Mouse (Mus musculus) neural tube, embryonic 12.5 days (tissue): ENCODE measurements around the gene Ank. TPM values are rescaled to one million over a fixed set of nuclear protein-coding genes. Genes with fewer than 3 reads are reported as not detected.
"Not testable (repeated sequence)": the region's sequence is repeated elsewhere in the genome, so short reads cannot be mapped to it uniquely, and the experiment has no call there.

Experiments used
- ATAC-seq: fragments of 200-750 bp; cut with Nextera tagmentation; 2 replicates; pipeline ENCODE4 v1.8.0; 2017; ENCODE audit warnings: low read depth, mild to moderate bottlenecking, moderate TSS enrichment, moderate library complexity; ENCODE audit not compliant: low FRiP score
- H3K27ac ChIP-seq: fragments of 300-500 bp; sonication (generic); 2 replicates; pipeline ENCODE4 v1.5.1; 2016
- H3K27me3 ChIP-seq: fragments of 300-500 bp; sonication (generic); replicated peaks from 2 replicates; pipeline ENCODE4 v1.6.1; 2016; ENCODE audit warnings: mild to moderate bottlenecking
- H3K36me3 ChIP-seq: fragments of 300-500 bp; sonication (generic); 2 replicates; pipeline ENCODE4 v1.6.1; 2016; ENCODE audit warnings: mild to moderate bottlenecking
- H3K4me1 ChIP-seq: fragments of 300-500 bp; sonication (generic); 2 replicates; pipeline ENCODE4 v1.6.1; 2016
- H3K4me2 ChIP-seq: fragments of 300-500 bp; sonication (generic); replicated peaks from 2 replicates; pipeline ENCODE4 v1.6.1; 2016; ENCODE audit warnings: mild to moderate bottlenecking
- H3K4me3 ChIP-seq: fragments of 300-500 bp; sonication (generic); 2 replicates; pipeline ENCODE4 v1.5.1; 2016
- H3K9ac ChIP-seq: fragments of 300-500 bp; sonication (generic); 2 replicates; pipeline ENCODE4 v1.6.1; 2016; ENCODE audit warnings: mild to moderate bottlenecking
- H3K9me3 ChIP-seq: fragments of 300-500 bp; sonication (generic); 2 replicates; pipeline ENCODE4 v1.6.1; 2016; ENCODE audit warnings: mild to moderate bottlenecking
- WGBS: fragments of 180-500 bp; shearing (Covaris S2); methylation state at CpG from one replicate; pipeline ENCODE4 v1.1.7; 2016; 5-methylcytosine and 5-hydroxymethylcytosine counted together
- polyA plus RNA-seq: library from polyadenylated mRNA; unstranded; fragments of >200 nt; fragmentation: Nextera tagmentation; extraction: Ambion mirVana; gene quantifications from 2 replicates; pipeline ENCODE4 v1.2.1, GENCODE M21; 2016

The Ank gene
- polyA plus RNA-seq, 1 experiment from 2014 or later: 12.3 TPM

DNA sequence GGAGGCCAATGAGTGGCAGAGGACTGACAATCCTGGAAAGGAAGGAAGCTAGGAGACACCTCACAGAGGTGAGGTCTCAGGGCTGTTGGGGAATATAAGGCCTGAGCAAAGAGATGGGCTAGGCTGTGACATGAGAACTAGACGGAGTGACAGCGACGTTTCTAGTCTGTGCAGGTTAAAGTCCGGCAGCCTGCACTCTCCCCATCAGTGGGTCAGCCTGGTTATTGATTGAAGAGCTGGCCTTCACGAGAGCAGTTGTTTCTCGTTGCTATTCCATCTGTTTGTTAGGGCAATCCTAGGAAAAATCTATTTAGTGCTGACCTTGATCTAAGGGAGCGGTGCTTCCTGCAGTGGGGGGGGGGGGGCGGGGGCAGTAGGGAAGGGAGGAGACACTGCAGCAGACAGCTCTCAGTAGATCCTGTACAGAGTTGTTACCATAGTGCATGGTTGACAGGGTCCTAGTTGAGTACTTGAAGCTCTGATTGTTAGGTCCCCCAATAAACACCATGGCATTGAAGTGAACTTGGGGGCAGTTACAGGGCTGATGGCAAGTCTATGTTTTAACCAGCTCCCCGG lies 21.6 kb upstream of the Ank start:
- Histone ChIP-seq H3K4me1 (no peaks in the 10 kb centered on the region), H3K9ac (no peak overlapping the region), H3K9me3 (no peaks in the 10 kb centered on the region), H3K4me2 (no peak overlapping the region), H3K27ac (no peak overlapping the region), H3K4me3 (no peak overlapping the region), H3K36me3 (no peaks in the 10 kb centered on the region), H3K27me3 (no peaks in the 10 kb centered on the region)
- WGBS: 82% methylated on average over 9 of the region's 9 CpGs
- no peak for ATAC-seq

DNA sequence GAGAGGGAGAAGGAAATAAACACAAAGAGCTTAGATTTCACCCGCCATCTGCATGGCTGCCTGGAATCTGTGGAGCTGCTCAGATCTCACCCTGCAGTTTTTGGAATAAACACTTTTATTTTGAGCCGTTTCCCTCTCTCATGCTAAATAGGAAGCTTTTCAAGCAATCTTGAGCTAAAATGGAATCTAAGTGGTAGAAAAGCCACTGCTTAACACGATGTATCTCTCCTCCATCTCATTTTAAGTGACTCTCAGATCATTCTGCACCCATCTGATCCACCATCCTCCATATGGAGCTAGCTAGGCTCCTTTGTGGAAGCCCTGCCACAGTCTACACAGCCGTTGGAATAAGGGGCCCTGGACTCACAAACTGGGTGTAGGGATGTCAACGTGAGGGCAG lies 15.8 kb upstream of the Ank start:
- Histone ChIP-seq H3K27me3 (no peaks in the 10 kb centered on the region), H3K36me3 (no peaks in the 10 kb centered on the region), H3K4me1 (no peaks in the 10 kb centered on the region), H3K27ac (no peak overlapping the region), H3K4me2 (no peak overlapping the region), H3K4me3 (no peak overlapping the region), H3K9ac (no peak overlapping the region), H3K9me3 (no peaks in the 10 kb centered on the region)
- no peak for ATAC-seq
- 78% methylated on average over 5 of the region's 5 CpGs for WGBS

DNA sequence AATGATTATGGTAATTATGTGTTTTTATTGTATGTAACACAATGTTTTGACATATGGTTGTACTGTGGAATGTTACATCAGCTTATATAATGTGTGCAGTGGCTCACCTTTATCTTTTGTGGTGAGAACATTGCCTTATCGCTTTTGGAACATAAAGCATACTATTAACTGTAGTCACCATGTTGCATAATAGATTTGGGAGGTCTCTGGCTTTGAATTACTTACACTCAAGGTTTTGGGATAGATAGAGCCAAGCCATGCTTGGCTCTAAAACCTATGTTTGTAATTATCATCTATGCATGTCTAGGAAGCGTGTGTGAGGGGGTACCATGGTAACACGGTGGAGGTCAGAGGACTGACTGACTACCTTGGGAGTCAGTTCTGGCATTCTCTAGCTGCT lies 14.7 kb upstream of the Ank start:
- ATAC-seq: no peak
- Histone ChIP-seq H3K27me3 (no peaks in the 10 kb centered on the region), H3K9me3 (no peaks in the 10 kb centered on the region), H3K36me3 (no peaks in the 10 kb centered on the region), H3K9ac (no peak overlapping the region), H3K4me3 (no peak overlapping the region), H3K4me2 (no peak overlapping the region), H3K27ac (no peak overlapping the region), H3K4me1 (no peaks in the 10 kb centered on the region)
- WGBS: 86% methylated on average over 3 of the region's 3 CpGs

DNA sequence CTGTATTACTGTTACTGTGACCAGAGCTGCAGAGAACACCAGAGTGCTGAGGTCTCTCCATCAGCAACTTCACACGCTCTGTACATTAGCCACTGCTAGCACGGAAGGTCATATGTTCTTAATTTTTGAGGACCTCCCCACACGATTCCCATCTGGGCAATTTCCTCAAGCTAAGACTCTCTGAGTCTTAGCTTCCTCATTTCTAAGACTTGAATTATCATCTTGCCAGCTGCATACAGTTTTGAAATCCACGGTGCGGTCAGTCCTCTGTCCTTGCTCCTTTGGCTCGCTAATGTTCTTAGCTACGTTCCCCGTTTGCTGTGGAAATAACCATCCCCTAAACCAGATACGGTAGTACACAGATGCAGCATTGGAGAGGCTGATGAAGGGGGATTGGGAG lies 14.0 kb upstream of the Ank start:
- WGBS: 84% methylated on average over 9 of the region's 9 CpGs
- Histone ChIP-seq H3K9ac (no peak overlapping the region), H3K36me3 (no peaks in the 10 kb centered on the region), H3K4me2 (no peak overlapping the region), H3K27ac (no peak overlapping the region), H3K9me3 (no peaks in the 10 kb centered on the region), H3K27me3 (no peaks in the 10 kb centered on the region), H3K4me1 (no peaks in the 10 kb centered on the region), H3K4me3 (no peak overlapping the region)
- ATAC-seq: no peak

DNA sequence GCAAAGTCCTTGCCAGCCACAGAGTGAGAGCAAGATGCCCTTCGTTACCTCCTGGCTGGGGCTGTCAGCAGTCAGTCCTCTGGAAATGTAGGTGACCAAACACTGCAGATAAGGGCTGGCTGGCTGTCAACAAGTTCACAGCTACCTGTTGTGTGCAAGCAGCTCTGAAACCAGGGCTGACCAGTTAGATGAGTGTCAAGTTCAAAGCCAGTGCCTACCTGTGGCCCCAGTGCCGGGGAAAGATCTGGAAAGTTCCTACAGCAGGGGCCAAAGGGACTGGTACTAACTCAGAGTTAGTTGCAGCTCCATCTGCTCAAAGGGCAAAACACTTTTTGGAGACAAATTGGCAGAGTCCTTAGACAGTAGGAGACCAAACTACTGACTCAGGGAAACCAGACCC lies 9.5 kb upstream of the Ank start:
- Histone ChIP-seq H3K4me2 (no peak overlapping the region), H3K36me3 (no peaks in the 10 kb centered on the region), H3K4me1 (peaks cover 6% of the 10 kb centered on the region; the same call in 1 of the 2 replicates), H3K9ac (no peak overlapping the region), H3K9me3 (no peaks in the 10 kb centered on the region), H3K27me3 (no peaks in the 10 kb centered on the region), H3K4me3 (no peak overlapping the region), H3K27ac (no peak overlapping the region)
- WGBS: 90% methylated on average over 2 of the region's 2 CpGs
- ATAC-seq: no peak

DNA sequence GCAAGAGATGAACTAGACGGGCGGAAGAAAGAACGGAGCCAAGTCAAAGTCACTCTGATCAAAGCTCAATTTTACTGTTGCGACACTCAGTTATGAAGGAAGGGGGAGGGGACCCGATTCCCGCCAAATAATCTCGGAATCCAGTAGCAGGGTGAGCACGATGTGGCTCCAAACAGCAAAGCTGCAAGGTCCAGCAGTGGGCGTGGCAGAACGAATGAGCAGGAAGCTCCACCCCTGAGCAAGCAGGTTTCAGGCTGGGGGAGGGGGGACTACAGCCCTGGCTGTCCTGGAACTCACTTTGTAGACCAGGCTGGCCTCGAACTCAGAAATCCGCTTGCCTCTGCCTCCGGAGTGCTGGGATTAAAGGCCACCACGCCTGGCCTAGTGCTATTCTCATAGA lies 6.7 kb upstream of the Ank start:
- ATAC-seq, H3K4me1 ChIP-seq, H3K4me3 ChIP-seq, H3K27ac ChIP-seq, H3K27me3 ChIP-seq, H3K4me2 ChIP-seq, H3K36me3 ChIP-seq, H3K9ac ChIP-seq, H3K9me3 ChIP-seq: not testable (repeated sequence)
- WGBS: 55% methylated on average over 14 of the region's 14 CpGs

DNA sequence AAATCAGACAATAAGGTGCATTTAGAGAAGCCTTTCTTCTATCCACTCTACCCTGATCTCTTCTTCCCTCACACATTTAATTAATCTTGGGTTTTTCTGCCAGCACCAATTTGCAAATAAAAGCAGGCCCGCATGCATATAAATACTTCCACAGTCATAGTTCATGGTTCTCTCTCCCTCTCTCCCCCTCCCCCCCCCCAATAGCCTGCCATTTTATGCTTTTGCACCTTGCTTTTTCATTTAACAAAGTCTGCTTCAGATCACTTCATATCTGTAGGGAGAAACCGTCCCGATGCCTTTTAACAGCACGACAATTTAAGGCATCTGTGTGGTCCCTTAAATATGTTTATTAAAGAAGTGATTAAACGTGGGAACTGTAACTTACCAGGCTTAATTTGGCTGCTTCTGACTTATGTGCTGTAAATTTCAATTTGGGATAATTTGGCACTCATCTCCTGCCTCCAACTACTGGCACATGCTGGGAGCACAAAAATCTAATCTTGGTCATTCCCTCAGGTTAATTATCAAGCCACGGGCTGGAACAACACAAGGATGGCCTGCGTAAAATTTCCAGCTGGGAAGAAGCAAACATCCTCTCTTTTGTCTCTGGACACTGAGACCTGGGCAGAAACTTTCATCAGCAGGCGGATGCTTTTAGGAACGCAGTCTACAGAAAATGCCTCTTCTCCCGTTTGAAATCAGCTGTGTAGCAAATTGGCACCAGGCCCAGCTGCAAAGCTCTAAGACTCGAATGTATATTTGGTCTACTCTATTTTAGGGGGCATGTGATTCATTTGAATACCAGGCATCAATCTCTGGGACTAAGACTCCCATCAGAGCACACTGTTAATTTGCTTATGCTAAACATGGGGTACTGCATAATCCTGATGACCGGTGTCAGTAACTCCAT lies 4.9 kb upstream of the Ank start:
- H3K9ac ChIP-seq: no peak overlapping the region
- no peaks in the 10 kb centered on the region for H3K36me3 ChIP-seq
- peaks cover 7% of the 10 kb centered on the region; the same call in 1 of the 2 replicates for H3K4me1 ChIP-seq
- H3K4me2 ChIP-seq: 0 out of 2 replicates have a peak overlapping the region, but pooled peaks have one; percentile 20
- H3K4me3 ChIP-seq: no peak overlapping the region
- H3K27ac ChIP-seq: no peak overlapping the region
- no peak for ATAC-seq
- WGBS: 27% methylated on average over 12 of the region's 12 CpGs
- H3K27me3 ChIP-seq: no peaks in the 10 kb centered on the region
- no peaks in the 10 kb centered on the region for H3K9me3 ChIP-seq

DNA sequence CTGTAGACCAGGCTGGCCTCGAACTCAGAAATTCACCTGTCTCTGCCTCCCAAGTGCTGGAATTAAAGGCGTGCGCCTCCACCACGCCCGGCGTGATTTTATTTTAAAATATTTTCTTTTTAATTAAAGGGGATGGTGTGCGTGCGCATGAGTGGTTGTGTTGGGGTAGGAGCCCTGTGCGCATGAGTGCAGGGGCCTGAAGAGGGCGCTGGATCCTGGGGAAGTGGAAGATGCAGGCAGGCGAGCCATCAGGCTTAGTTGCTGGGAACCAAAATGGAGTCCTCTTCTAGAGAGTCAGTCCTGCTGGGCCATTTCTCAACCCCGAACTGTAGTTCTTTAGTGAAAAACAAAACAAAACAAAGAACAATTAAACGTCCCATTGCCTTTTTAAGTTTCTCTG lies 2.6 kb upstream of the Ank start:
- Histone ChIP-seq H3K27me3 (no peaks in the 10 kb centered on the region), H3K4me1 (peaks cover 7% of the 10 kb centered on the region; the same call in 1 of the 2 replicates), H3K36me3 (no peaks in the 10 kb centered on the region), H3K9me3 (no peaks in the 10 kb centered on the region), H3K4me3 (no peak overlapping the region), H3K27ac (no peak overlapping the region), H3K9ac (no peak overlapping the region), H3K4me2 (no peak overlapping the region)
- ATAC-seq: no peak
- 96% methylated on average over 13 of the region's 13 CpGs for WGBS

DNA sequence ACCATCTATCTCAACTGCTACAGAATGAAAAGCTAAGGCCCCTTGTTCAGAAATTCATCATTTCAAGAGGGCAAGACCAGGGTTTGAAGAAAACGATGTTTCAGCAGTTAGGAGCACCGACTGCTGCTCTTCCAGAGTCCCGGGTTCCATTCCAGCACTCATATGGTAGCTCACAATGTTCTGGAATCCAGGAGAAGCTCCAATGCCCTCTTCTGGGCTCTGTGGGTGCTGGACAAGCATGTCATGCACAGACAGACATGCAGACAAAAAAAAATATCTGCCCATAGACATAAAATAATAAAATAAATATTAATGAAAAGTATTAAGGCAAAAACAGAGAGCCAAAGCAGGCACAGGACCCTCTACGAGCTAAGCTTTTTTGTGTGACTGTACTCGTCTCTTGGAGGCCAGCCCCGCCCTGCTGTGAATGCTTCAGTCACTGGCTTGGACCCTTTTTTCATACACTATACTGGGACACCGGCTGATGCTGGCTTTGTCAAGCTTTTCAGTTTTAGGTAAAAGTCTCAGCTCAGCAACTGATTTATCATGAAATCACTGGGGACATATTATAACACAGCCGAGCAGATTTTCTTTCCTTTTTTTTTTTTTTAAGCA lies 979 bp upstream of the Ank start:
- Histone ChIP-seq H3K9ac (no peak overlapping the region), H3K27me3 (no peaks in the 10 kb centered on the region), H3K4me3 (peak overlapping the region; percentile 65), H3K36me3 (no peaks in the 10 kb centered on the region), H3K4me1 (peaks cover 7% of the 10 kb centered on the region; the same call in 1 of the 2 replicates), H3K27ac (no peak overlapping the region; the same call in 1 of the 2 replicates), H3K9me3 (no peaks in the 10 kb centered on the region), H3K4me2 (peak overlapping the region; percentile 78)
- ATAC-seq: peak; percentile 21; the same call in 1 of the 2 replicates
- WGBS: 24% methylated on average over 8 of the region's 8 CpGs

DNA sequence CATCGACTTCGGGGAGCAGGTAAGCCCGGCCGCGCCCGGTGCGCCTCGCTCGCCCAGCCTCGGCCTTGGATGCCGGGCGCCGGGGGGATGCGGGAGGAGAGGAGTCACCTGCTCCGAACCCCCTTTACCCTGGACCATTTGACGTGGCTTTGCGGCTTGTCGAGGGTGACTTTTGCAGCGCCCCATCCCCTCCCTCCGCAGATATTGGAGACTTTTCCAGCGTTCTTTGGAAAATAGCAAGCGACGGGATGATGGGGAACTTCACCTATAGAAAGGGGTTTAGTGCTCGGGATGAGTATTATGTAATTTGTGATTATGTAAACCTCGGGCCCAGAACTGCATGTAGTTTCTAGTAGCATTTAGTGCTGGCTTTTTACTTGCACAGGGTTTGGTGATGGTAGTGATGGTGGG lies 609 bp downstream of the Ank start:
- H3K9me3 ChIP-seq: no peaks in the 10 kb centered on the region
- H3K27ac ChIP-seq: peak overlapping the region; percentile 90
- WGBS: 1% methylated on average over 25 of the region's 25 CpGs
- H3K4me1 ChIP-seq: peaks cover under 1% of the 10 kb centered on the region; the same call in 1 of the 2 replicates
- peak overlapping the region; percentile 79 for H3K9ac ChIP-seq
- peak; percentile 58; the same call in 1 of the 2 replicates for ATAC-seq
- H3K36me3 ChIP-seq: no peaks in the 10 kb centered on the region
- peak overlapping the region; percentile 78 for H3K4me2 ChIP-seq
- peak overlapping the region; percentile 65 for H3K4me3 ChIP-seq
- no peaks in the 10 kb centered on the region for H3K27me3 ChIP-seq

DNA sequence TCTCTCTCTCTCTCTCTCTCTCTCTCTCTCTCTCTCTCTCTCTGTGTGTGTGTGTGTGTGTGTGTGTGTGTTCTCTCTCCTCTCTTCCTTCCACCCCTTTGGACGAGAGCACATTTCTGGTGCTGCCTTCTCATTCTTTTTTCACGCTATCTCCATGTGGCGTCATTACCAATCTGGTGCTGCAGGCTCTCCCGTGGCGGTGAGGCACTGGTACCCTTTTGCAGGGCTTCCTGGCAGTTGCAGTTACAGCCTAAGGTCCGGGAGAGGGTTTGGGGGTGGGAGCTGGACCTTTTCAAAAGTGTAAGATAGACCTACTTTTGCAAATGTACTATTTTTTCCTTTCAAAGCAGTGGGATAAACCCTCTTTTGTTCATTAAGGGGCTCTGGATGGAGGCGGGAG lies 1.2 kb downstream of the Ank start:
- Histone ChIP-seq H3K4me1 (no peaks in the 10 kb centered on the region), H3K27me3 (no peaks in the 10 kb centered on the region), H3K4me3 (peak overlapping the region; percentile 65), H3K9ac (peak overlapping the region; percentile 79), H3K4me2 (peak overlapping the region; percentile 78), H3K9me3 (no peaks in the 10 kb centered on the region), H3K27ac (no peak overlapping the region), H3K36me3 (no peaks in the 10 kb centered on the region)
- ATAC-seq: no peak
- 8% methylated on average over 7 of the region's 7 CpGs for WGBS

DNA sequence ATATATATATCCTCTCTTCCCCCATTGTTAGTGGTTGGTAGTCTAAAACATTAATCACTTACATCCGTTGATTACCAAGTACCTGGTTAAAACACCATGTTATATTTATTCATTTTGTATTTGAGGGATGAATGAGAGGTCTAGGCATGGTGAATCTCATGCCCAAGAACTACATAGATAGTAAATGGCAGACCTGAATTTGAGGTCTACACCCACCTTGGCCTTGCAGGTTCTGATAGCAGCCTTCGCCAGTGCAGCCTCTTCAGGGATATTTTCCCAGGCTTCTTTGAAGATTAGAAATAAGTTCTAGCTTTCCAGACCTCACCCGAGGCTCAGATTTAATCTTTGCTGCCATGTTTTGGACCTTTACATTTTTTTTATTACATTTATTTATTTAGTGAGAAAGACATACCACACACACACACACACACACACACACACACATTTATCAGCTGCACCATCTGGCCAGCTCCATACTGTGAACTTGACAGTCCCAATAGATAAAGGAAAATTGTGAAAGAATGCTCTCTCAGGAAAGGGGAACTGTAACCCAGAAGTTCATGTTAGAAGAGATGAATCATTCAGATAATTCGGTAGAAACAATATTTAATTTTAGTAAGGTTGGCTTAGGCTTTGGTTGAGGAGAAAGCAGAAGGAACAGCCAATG lies 2.5 kb downstream of the Ank start:
- no peaks in the 10 kb centered on the region for H3K27me3 ChIP-seq
- H3K27ac ChIP-seq: no peak overlapping the region
- no peak overlapping the region for H3K9ac ChIP-seq
- WGBS: 91% methylated on average over 4 of the region's 4 CpGs
- no peaks in the 10 kb centered on the region for H3K9me3 ChIP-seq
- no peak overlapping the region for H3K4me2 ChIP-seq
- ATAC-seq: no peak
- no peaks in the 10 kb centered on the region for H3K36me3 ChIP-seq
- no peaks in the 10 kb centered on the region for H3K4me1 ChIP-seq
- no peak overlapping the region for H3K4me3 ChIP-seq
